Mouse (Mus musculus) ovary, postnatal 10 days (tissue): ENCODE results near the gene Xylt1.

Experiments
- DNase-seq: peaks from one replicate; pipeline ENCODE4 v3.0.0; 2022; ENCODE audit warnings: low spot score

The Xylt1 gene

DNA sequence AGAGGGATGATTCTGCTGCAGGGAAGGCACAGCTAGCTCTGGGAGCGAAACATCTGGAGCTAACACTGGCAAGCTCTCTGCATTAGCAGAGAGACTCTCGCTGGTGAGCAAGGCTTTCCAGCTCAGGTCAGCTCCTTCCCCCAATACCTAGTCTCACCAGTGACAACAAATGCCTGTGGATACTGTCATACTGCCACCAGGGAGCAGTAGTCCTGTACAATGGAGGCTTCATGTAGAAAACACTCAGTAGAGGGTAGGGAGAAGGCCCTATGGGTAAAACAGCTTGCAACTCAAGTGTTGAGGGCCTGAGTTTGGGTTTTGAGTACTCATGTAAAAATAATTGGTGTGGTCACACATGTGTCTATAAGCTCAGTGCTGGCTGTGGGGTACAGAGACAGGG is 185.3 kb downstream of the Xylt1 start:
- DNase-seq: no peak

DNA sequence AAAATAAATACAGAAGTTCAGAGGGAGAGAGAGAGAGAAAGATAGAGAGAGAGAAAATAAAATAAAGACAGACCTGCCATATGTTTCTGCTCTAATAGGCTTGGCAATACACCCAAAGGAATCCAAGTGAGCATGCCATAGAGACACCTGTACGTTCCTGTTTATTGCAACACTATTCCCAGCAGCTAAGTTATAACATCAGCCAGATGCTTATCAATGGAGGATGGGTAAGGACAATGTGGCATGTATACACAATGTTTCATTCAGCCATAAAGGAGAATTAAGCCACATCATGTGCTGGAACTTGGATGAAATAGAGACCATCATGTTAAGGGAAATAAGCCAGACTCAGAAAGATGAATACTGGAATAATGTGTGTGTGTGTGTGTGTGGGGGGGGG is 186.1 kb downstream of the Xylt1 start:
- no peak for DNase-seq

DNA sequence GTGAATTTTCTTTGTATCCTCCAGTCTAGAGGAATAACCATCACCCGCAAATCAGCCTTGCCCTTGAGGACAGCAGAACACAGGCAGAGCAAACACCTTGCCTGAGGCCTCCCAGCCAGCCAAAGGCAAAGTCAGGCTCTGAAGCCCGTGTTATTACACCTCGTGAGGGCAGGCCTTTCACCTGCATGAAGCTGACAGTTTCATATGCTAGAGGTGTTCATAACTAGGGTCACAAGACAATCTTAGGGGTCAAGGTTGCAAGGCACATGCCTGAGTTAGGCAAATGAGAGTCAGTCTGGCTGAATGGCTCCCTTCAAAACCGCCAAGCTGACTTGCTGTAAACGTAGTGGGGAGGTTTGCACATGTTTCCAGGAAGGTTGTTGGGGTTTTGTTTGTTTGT is 186.5 kb downstream of the Xylt1 start:
- DNase-seq: no peak

DNA sequence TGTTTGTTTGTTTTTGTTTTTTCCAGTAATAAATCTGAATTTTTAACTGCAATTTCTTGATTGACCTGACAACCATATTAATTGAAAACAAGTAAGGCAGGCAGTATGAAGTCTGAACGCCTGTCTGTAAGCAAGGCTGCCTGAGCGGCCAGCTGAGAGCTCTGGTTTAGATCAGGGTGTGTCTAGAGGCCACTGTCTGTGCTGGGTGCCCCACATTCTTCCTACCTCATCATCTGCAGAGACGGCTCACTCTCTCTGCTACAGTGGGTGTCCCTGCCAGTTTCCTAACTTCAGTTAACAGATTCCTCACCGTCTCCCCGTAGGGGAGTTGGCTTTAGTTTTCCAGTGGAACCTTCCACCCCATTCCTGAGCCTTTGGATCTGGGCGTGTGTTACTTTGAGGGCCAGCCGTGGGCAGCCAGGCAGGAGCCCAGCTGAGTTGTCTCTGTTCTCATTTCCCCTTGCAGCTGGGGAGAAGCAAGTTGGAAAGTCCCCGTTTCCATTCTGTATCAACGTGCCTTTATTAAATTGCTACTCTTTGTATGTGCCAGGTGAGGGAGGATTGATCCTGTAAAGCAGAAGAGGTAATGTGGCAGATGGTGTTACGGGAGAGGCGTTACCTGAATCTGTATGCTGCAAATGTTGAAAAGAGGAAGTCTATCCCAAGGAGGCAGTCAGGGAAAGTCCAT is 187.0 kb downstream of the Xylt1 start:
- DNase-seq: no peak

DNA sequence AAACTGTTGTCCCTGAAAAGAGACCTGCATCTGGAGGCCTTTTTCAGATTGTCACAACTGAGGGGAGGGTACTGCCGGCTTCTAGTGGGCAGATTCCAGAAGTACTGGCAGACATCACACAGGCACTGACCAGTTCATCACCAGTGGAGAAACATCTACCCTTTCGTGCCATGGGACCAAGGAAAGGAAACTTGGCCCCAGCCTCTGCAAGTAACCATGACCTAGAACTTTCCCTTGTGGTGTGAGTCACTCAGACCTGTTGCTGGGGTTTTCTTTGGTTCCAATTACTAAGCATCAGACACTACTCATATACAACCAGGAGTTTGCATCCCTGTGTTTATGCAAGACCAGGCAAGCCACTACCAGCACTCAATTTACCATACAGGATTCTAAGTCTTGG is 190.4 kb downstream of the Xylt1 start:
- no peak for DNase-seq

DNA sequence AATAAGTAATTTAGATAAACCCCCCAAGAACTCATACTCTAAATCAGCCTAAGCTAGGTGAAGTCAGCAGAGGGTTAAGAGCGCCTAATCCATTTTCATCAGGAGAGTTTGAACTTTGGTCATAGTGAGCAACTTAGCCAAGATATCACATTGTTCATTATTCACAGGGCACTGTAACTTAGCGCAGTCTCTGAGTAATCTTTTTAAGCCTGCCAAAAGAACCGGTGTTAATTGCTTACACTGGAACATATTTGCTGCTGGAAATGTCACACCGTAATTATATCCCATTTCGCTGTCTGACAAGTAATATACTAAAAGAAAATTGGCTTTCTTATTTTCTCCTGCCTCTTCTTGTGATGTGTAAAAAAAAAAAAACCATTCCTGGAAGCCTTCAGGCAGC is 190.9 kb downstream of the Xylt1 start:
- DNase-seq: no peak

DNA sequence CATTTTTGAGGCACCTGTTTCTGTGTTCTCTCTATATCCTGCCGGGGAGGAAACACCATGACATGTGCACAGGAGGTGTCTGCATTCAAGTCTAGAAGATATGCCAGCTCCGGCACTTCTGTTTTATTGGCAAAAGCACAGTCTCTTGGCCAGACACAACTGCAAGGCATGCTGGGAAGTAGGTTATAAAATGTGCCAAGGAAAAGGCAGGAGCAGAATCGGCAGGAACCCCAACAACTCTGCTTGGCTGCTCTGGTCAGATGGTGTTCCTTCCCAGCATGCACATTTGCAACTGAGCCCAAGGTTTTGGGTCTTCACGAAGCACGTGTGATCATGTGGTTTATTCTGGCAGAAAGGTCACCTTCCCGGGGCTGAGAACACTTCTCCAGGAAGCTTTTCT is 192.4 kb downstream of the Xylt1 start:
- no peak for DNase-seq

DNA sequence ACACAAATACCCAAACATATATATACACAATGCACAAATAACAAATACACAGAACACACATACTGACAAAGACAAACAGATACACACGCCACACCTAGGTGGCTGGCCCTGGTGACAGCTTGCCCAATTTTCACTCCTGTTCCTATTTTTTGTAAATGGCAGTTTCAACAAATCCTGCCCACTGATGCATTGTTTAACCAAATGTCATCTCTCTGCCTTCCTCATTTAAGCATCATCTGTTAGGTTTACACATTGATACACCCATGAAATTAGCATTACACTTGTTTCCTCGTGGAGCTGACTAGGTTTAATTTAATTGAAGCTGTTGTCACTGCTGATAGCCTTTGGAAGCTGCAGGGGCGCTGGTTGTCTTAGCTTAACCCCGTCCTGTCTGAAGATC is 194.6 kb downstream of the Xylt1 start:
- no peak for DNase-seq

DNA sequence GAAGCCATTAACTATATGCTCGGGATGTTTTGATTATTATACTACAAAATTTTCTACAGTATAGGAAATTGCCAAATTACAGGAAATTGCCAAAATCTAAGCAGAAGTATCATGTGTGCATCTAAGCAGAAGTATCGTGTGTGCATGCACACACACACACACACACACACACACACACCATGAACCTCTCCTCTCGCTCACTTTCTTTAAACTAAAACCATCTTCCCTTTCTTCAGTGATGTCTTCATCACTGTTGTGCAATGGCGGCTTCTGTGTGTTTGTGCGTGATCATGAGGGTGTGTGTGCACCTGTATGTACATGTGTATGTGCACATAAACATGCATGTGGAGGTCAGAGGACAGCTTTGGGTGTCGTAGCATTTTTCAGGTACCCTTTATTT is 196.3 kb downstream of the Xylt1 start:
- DNase-seq: no peak

DNA sequence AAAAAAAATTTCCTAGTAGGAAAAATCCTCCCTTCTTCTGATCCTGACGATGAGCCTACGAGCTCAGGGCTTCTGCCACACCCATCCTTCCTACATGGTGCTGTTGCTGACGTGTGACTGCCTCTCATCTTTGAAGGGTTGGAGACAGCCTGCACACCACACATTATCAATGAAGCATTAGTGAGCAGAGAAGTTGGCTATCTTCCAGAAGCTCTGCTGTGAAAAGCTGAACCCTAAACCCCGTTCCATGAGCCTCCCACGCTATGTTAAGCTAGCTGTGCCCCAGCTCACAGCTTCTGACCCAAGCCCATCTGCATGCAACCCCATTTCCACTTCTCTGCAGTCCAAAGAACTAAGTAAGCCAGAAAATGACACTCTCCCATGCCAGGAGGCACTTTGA is 204.4 kb downstream of the Xylt1 start:
- DNase-seq: no peak

DNA sequence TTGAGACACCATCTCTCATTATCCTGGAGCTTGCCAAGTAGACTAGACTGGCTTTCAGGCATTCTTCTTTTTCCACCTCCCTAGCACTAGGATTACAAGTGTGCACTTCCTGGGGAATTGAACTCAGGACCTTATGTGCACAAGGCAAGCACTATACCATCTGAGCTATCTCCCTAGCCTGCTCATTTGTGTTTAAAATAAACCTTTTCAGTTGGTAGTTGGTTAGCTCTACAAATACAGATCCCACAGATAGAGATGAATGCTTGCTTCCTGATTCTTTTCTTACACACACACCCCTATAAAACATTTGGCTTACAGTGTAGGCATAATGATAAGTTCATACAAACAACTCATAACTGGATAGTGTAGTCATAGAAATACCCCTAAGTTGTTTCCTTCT is 206.0 kb downstream of the Xylt1 start:
- no peak for DNase-seq

DNA sequence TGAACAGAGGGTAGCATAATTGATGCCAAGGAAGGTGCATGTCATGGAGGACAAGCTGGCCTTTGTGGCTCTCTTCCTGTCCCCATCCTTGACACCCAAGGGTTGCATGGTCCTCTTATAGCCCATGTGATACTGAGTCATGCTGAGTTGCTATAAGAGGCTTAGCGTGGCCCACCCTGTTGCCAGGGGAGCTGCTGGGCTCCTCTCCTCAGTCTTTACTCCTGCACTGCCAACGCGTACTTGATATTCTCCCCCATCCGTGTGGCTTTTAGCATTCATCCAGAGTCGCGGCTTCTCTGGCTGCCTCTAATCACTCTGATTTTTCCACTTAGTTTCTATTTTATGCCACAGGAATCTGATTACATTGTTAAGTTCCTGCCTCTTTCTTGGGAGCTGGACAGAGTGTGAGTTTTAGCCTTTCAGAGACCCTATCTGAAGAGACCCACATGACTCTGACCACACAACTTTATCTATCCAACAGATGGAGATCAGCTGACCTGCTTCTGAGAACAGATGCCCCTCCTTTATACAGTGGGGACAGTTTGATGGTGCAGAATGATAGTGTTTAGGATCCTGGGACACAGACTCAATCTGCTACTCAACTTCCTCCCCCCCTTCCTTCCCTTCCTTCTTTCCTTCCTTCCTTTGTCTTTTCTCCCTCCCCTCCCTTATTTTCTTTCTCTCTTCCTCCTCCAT is 206.6 kb downstream of the Xylt1 start:
- no peak for DNase-seq

DNA sequence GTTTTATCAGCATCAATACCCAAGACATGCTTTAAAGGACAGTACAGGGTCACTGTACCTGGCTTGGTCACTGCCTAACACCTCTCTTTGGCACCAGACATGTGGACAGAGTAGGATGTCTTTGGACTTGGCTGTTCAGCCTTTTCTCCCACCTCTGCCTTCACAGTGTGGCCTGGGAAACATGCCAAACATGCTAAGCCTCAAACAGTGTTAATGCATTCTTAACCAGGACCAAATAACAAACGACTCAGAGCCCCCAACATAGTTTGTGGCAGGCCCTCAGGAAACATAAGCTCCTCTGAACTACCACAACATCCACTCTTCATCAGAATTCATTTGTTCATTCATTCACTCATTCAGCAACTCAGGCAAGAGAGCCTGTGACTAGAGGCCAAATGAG is 207.6 kb downstream of the Xylt1 start:
- DNase-seq: no peak

DNA sequence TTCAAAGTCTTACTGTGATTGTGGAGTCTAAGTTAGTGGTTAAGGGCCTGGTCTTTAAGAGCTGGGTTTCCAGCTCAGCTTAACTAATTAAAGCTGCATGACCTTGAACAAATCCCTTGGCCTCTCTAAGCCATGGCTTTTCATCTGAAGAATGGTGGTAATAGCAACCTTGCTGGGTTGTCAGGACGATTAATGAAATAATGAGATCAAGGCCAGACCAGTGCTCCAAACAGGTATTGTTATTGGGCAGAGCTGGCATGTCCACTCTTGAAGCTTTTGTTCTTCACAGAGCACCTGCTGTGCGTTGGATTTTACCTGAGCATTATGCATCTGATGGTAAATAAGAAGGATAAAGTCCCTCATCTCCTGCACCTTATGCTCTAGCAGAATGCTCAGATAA is 208.6 kb downstream of the Xylt1 start:
- DNase-seq: no peak

DNA sequence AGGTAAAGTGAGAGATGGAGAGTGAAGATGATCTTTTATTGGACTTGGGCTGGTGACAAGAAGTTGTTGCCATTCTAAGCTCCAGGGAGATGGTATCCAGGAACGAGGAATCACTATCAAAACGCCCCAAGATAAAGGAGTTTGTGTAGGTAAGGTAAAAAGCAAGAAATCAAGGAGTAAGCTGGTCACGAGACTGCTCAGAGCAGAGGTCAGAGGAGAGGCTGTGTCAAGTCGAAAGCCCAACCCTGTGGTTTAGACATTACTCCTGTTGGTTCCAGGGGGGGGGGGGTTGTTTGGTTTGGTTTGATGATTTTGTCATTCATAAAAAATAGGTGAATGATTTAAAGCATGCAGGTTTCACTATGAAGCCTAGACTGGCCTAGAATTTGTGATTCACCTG is 209.0 kb downstream of the Xylt1 start:
- no peak for DNase-seq

DNA sequence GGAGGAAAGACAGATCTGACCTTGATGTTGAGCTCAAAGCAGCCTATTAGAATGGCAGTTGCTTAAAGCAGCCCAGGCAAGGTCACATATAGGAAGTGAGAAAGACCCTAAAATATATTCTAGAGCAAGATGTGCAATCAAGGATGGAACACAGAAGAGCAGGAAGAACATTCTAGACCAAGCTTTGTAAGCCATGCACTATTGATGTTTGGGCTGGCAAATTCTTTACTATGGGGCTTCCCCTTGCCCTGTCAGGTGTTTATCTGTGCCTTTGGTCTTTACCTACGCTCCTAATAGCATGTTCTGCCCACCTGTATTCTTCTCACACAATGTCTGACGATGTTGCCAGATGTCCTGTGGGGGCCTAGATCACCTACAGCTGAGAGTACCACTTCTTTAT is 213.4 kb downstream of the Xylt1 start:
- no peak for DNase-seq

DNA sequence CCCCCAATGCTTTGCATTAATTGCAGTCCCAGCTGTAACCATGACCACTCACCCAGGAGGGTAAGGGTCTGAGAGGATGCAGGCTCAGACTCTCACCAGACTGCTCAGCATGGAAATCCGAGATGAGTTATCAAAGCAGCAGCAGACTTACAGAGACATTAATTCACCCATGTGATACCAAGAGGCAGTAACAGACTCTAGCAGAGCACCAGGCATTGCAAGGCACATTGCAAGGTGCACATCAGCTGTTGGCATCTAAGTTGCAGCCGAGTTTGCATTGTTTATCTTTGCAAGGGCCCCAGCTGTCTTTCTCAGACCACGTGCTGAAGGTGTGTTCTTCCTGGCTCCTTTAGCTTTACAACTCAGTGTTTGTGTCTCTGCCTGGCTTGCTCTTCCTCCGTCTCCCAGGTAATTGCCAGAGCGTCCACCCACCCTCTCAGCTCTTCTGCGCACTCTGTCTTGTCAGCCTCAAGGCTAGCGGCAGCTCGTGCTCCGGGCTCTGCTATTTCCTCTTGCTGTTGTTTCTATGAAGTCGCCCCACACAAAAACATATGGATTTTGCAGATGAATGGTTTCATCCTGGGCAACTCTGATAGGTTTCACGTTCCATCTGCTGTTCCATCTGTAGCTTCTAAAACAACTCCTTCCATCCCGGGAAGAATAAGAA is 214.4 kb downstream of the Xylt1 start:
- no peak for DNase-seq

DNA sequence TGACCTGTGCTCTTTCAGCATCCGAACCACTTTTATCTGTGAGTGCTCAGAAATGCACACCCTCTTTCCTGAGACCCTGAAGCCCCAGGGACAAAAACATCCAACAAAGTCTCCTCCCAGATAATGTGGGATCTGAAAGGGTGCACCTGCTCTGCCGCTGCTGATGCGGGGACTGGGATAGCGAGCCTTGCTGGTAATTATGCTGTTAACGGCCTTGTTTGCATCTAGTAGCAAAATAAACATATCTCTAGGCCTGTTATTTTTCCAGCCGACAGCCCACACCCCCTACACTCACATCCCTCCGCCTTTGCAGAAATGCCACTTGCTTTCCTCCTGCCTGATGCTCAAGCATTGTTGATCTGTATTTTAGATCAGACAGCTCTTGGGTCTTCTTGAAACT is 219.7 kb downstream of the Xylt1 start:
- no peak for DNase-seq

DNA sequence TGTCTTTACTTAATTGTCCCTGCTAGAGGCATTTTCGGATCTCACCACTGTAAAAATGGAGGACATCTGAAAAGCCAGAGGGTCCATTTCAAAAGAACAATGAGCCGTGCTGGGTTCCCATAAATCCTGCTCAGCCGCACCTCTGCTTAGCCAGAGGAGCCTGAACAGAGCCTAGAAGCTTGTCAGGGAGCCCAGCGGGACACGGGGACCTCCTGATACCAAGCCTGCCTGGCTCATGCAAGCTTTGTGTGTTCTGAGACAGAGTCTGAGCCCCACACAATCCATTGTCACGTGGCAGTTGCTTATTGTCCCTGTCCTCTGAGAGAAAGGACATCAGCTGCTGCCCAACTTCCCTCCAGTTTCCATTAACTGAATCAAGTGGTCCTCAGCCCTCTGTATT is 229.7 kb downstream of the Xylt1 start:
- no peak for DNase-seq

DNA sequence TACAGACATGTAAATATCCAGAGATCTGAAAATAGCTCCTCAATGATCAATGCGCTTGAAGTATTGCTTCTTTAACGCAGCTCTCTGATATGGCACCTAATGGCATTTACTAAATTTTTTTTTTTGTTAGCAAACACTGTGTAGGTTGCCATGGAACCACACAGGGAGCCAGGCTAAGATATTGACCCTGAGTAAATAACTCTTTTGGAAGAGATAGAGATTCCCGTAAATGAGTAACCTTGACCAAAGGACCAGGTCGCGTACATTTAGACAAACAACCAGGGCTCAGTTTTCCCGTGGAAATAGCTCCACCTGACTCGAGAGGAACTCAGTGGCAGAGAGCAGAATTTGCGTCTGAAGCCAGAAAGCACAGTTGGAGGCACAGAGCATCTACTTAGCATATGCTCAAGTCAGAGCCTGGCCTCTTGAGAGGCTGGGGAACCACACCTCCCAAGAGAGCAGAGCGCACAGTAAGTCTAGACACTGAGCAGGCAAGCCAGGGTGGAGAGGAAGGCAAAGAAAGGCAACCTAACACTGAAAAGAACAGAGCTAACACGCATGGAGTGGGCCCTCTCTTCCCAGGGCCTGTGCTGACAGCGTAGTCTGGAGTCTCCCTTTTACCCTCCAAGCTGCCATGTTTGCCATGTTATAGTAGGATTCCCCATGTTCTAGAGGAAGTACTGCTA is 232.2 kb downstream of the Xylt1 start:
- DNase-seq: no peak

DNA sequence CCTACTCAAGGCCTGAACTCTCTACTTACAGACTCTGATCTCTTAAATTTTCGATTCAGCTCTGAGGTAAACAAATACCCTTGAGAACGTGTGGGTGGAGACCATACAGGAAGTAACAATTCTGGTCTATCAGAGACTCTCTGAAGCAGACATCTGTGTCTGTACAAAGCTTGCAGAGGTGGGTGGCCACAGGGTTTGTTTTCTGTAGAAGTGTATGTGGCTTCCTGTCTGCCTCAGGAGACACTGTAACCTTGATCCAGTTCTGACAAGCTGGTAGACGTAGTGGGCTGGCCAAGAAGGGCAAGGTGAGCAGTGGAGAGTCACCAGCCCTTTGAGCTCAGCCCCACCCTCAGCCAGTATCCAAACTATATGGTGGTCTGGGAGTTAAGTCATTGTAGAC is 233.0 kb downstream of the Xylt1 start:
- DNase-seq: no peak

DNA sequence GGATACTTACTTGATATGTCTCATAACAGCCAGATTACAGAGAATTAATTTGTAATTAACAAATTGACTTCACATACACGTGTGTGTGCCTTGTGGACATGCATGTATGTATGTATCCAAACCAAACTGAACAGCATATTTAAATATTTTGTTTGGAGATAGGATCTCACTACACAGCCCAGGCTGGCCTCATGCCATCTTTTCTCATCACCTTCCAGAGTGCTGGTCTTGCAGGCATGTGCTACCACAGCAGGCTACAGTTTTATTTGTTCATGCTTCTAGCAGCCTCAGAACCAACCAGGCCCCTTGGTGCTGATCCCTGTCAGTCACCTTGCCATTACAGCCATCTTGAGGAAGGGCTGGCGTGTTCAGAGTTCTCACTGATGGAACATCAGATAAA is 233.6 kb downstream of the Xylt1 start:
- no peak for DNase-seq

DNA sequence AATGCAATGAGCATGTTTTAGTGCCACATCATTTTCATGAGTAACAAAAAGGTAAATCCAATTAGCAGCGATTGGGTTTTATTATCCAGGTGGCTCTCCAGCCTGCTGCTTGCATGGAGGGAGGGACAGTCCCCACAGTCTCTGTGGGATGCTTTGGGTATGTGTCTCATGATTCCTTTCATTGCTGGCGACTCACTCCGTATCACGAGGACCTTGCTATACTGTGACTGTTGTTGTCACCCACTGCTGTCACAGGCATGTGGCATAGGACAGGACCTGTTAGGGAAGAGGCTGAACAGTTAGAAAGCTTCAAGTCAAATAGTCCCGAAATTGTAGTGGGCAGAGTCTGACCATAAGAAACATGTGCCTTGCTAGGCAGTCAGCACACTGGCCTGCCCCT is 234.1 kb downstream of the Xylt1 start:
- DNase-seq: no peak
